Mouse (Mus musculus): ENCODE data around the gene Tut7.

DNA sequence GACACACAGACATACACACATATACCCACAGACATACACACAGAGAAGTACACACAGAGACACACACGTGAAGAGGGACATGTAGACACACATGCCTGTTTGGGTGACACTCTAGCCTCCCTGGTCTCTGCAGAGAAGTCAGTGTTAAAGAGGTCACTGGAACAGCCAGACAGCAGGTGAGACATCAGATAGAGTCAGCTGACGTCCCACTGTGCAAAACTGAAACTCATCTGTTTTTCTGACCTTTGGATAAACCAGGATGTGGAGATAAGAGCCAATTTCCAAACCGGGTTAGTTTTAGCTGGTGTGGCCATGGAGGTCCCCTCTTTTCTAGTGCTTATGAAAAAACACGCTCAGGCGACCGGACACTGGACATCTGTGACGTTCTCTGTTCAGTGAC lies 9.5 kb upstream of the Tut7 start:
- TF ChIP-seq CTCF (IDR thresholded peaks at IDR 0.05; ENCODE audit: low read depth, low read length): no peak
- no peak for TF ChIP-seq EP300 (IDR thresholded peaks at IDR 0.05; ENCODE audit: insufficient read depth, low read depth, low read length)
